Mouse (Mus musculus) myocyte (in vitro differentiated cells): ENCODE measurements around the gene Tspan7. TPM values are rescaled to one million over a fixed set of nuclear protein-coding genes. Genes with fewer than 3 reads are reported as not detected.
A peak's percentile ranks its signal among the peaks of the same experiment; 100 is the strongest.

Experiments used
- H3K27me3 ChIP-seq: one replicate; pipeline ENCODE4 v1.6.1; 2011; ENCODE audit not compliant: control insufficient read depth, insufficient read depth, insufficient read length
- H3K36me3 ChIP-seq: one replicate; pipeline ENCODE4 v1.6.1; 2011; ENCODE audit not compliant: control insufficient read depth, insufficient read depth
- H3K4me2 ChIP-seq: one replicate; pipeline ENCODE4 v1.6.1; 2011; ENCODE audit warnings: low read depth, control low read depth
- H3K4me3 ChIP-seq: one replicate; pipeline ENCODE4 v1.5.1; 2011; ENCODE audit warnings: mild to moderate bottlenecking, control low read depth, moderate library complexity
- H3K79me2 ChIP-seq: one replicate; pipeline ENCODE4 v1.6.1; 2011; ENCODE audit not compliant: control insufficient read depth, insufficient read depth
- H3ac ChIP-seq: one replicate; pipeline ENCODE4 v1.6.1; 2011; ENCODE audit not compliant: control insufficient read depth, insufficient read length
- CEBPB ChIP-seq: IDR thresholded peaks from 2 replicates; pipeline ENCODE4 v1.6.1; 2011; ENCODE audit warnings: mild to moderate bottlenecking, moderate library complexity; ENCODE audit not compliant: poor library complexity, insufficient read depth, severe bottlenecking
- E2F4 ChIP-seq: IDR thresholded peaks from one replicate; pipeline ENCODE4 v1.6.1; 2011; ENCODE audit warnings: mild to moderate bottlenecking, control low read depth, moderate library complexity; ENCODE audit not compliant: insufficient read depth
- MAX ChIP-seq: IDR thresholded peaks from one replicate; pipeline ENCODE4 v1.6.1; 2011; ENCODE audit warnings: low read depth, mild to moderate bottlenecking, control low read depth
- MYOD1 ChIP-seq, 3 experiments: IDR thresholded peaks; one replicate each; pipeline ENCODE4 v1.6.1; 2011; ENCODE audit warnings: control low read depth in 2 of 3, low read depth in 2 of 3, mild to moderate bottlenecking in 2 of 3, moderate library complexity in 1 of 3; ENCODE audit not compliant: insufficient read length in 2 of 3, control insufficient read depth in 1 of 3
- MYOG ChIP-seq, 3 experiments: IDR thresholded peaks; one replicate each; pipeline ENCODE4 v1.6.1; 2011; ENCODE audit warnings: control low read depth in 2 of 3, low read depth in 2 of 3, mild to moderate bottlenecking in 2 of 3; ENCODE audit not compliant: insufficient read length in 2 of 3, control insufficient read depth in 1 of 3, insufficient read depth in 1 of 3
- POLR2A ChIP-seq: IDR thresholded peaks from one replicate; pipeline ENCODE4 v1.6.1; 2011; ENCODE audit warnings: low read depth, mild to moderate bottlenecking, control low read depth, moderate library complexity; ENCODE audit not compliant: insufficient read length
- POLR2AphosphoS2 ChIP-seq: IDR thresholded peaks from one replicate; pipeline ENCODE4 v1.6.1; 2011; ENCODE audit warnings: low read depth, control low read depth; ENCODE audit not compliant: insufficient read length
- REST ChIP-seq: IDR thresholded peaks from one replicate; pipeline ENCODE4 v1.6.1; 2011; ENCODE audit warnings: mild to moderate bottlenecking, control low read depth, moderate library complexity; ENCODE audit not compliant: insufficient read depth, insufficient read length
- SRF ChIP-seq: IDR thresholded peaks from one replicate; pipeline ENCODE4 v1.6.1; 2011; ENCODE audit warnings: low read depth; ENCODE audit not compliant: control insufficient read depth, insufficient read length
- TCF12 ChIP-seq: IDR thresholded peaks from one replicate; pipeline ENCODE4 v1.6.1; 2011; ENCODE audit warnings: mild to moderate bottlenecking, control low read depth; ENCODE audit not compliant: poor library complexity, insufficient read depth, severe bottlenecking
- TCF3 ChIP-seq: IDR thresholded peaks from one replicate; pipeline ENCODE4 v1.6.1; 2011; ENCODE audit warnings: low read depth, control low read depth; ENCODE audit not compliant: insufficient read length
- USF1 ChIP-seq: IDR thresholded peaks from one replicate; pipeline ENCODE4 v1.6.1; 2011; ENCODE audit warnings: low read depth, mild to moderate bottlenecking, control low read depth, moderate library complexity
- polyA plus RNA-seq: library from polyadenylated mRNA; unstranded; fragments of >200 nt; fragmentation: generic; extraction: Trizol; gene quantifications from one replicate; pipeline ENCODE4 v1.2.1, GENCODE M21; 2012; ENCODE audit warnings: missing spikeins

The Tspan7 gene
- polyA plus RNA-seq, 1 experiment, result 45.0 TPM

GRCm38 (mm10) chrX:10477088-10477487, 7.9 kb upstream of the Tspan7 start:
- no peaks in the 10 kb centered on the region for H3K79me2 ChIP-seq
- no peaks in the 10 kb centered on the region for H3K27me3 ChIP-seq
- H3K36me3 ChIP-seq, result no peaks in the 10 kb centered on the region
- no peak overlapping the region for H3K4me3 ChIP-seq
- TF ChIP-seq REST (no peak), E2F4 (no peak), MYOG (IDR thresholded peaks at IDR 0.05; ENCODE audit: control insufficient read depth in 1 of 3, insufficient read depth in 1 of 3, insufficient read length in 2 of 3, low read depth in 2 of 3) (no peak), MAX (no peak), POLR2A (no peak), SRF (no peak), TCF3 (no peak), CEBPB (no peak), POLR2AphosphoS2 (no peak), USF1 (no peak)
- H3K4me2 ChIP-seq, result no peak overlapping the region
- no peak overlapping the region for H3ac ChIP-seq

- H3K4me2 ChIP-seq, result no peak overlapping the region
- H3K36me3 ChIP-seq, result no peaks in the 10 kb centered on the region
- H3K27me3 ChIP-seq, result no peaks in the 10 kb centered on the region
- H3K4me3 ChIP-seq, result no peak overlapping the region
- H3K79me2 ChIP-seq, result no peaks in the 10 kb centered on the region
- TF ChIP-seq POLR2A (no peak), REST (no peak), SRF (no peak), MAX (no peak), POLR2AphosphoS2 (no peak), USF1 (no peak), MYOG (IDR thresholded peaks at IDR 0.05; ENCODE audit: control insufficient read depth in 1 of 3, insufficient read depth in 1 of 3, insufficient read length in 2 of 3, low read depth in 2 of 3) (no peak), MYOD1 (IDR thresholded peaks at IDR 0.05; ENCODE audit: control insufficient read depth in 1 of 3, insufficient read length in 2 of 3, low read depth in 2 of 3) (no peak), E2F4 (no peak), CEBPB (no peak), TCF3 (no peak), TCF12 (no peak)
- no peak overlapping the region for H3ac ChIP-seq
Measured at GRCm38 (mm10) chrX:10479031-10479886, 5.7 kb upstream of the Tspan7 start.

- H3ac ChIP-seq, result no peak overlapping the region
- no peaks in the 10 kb centered on the region for H3K79me2 ChIP-seq
- no peaks in the 10 kb centered on the region for H3K27me3 ChIP-seq
- no peak overlapping the region for H3K4me3 ChIP-seq
- TF ChIP-seq MYOG (IDR thresholded peaks at IDR 0.05; ENCODE audit: control insufficient read depth in 1 of 3, insufficient read depth in 1 of 3, insufficient read length in 2 of 3, low read depth in 2 of 3), result no peak
- TF ChIP-seq TCF12, result no peak
- TF ChIP-seq SRF, result no peak
- no peak for TF ChIP-seq TCF3
- H3K36me3 ChIP-seq, result no peaks in the 10 kb centered on the region
- no peak overlapping the region for H3K4me2 ChIP-seq
Measured at GRCm38 (mm10) chrX:10479943-10480342, 5.0 kb upstream of the Tspan7 start.

GRCm38 (mm10) chrX:10485664-10486211, 780 bp downstream of the Tspan7 start:
- H3K79me2 ChIP-seq, result no peaks in the 10 kb centered on the region
- TF ChIP-seq CEBPB, result no peak
- TF ChIP-seq MYOG (IDR thresholded peaks at IDR 0.05; ENCODE audit: control insufficient read depth in 1 of 3, insufficient read depth in 1 of 3, insufficient read length in 2 of 3, low read depth in 2 of 3), result no peak
- no peak for TF ChIP-seq SRF
- TF ChIP-seq MAX, result no peak
- no peak for TF ChIP-seq TCF3
- no peak for TF ChIP-seq USF1
- no peak for TF ChIP-seq TCF12
- no peak for TF ChIP-seq E2F4
- no peak for TF ChIP-seq POLR2A
- TF ChIP-seq REST, result no peak
- no peak for TF ChIP-seq MYOD1 (IDR thresholded peaks at IDR 0.05; ENCODE audit: control insufficient read depth in 1 of 3, insufficient read length in 2 of 3, low read depth in 2 of 3)
- TF ChIP-seq POLR2AphosphoS2, result no peak
- peak overlapping the region; percentile 65 for H3K4me2 ChIP-seq
- no peaks in the 10 kb centered on the region for H3K36me3 ChIP-seq
- H3K27me3 ChIP-seq, result no peaks in the 10 kb centered on the region
- H3K4me3 ChIP-seq, result peak overlapping the region; percentile 24
- no peak overlapping the region for H3ac ChIP-seq
